Mouse (Mus musculus) megakaryocyte-erythroid progenitor cell, adult 5-6 weeks (primary cell): ENCODE data around the gene Fasn. TPM values are rescaled to one million over a fixed set of nuclear protein-coding genes. Genes with fewer than 3 reads are reported as not detected.

ENCODE experiments used
- ATAC-seq: replicated peaks from 2 replicates; pipeline ENCODE4 v1.8.0; 2016; ENCODE audit warnings: mild to moderate bottlenecking, inconsistent platforms; ENCODE audit not compliant: severe bottlenecking, poor library complexity, low FRiP score, low TSS enrichment
- total RNA-seq, 2 experiments: library from RNA; stranded (forward) in 1 of 2; stranded (reverse) in 1 of 2; fragments of 200-1000, 215-1000 nt in 1 of 2; fragments of >200 nt in 1 of 2; fragmentation: Nextera tagmentation in 1 of 2; gene quantifications; 2 replicates each; pipeline ENCODE4 v1.2.3; 2014 to 2017

Fasn gene
- total RNA-seq, 2 experiments from 2014 or later = 27.2 to 92.3 TPM

- no peak for ATAC-seq
Observed at GRCm38 (mm10) chr11:120829757-120830532, 5.6 kb upstream of the Fasn start.

GRCm38 (mm10) chr11:120828416-120828815 is 4.1 kb upstream of the Fasn start:
- ATAC-seq = no peak

- ATAC-seq = no peak
Observed at GRCm38 (mm10) chr11:120826016-120826953, 1.9 kb upstream of the Fasn start.

GRCm38 (mm10) chr11:120825289-120825863 is 1.0 kb upstream of the Fasn start:
- ATAC-seq = no peak

- no peak for ATAC-seq
Observed at GRCm38 (mm10) chr11:120824787-120825288, 491 bp upstream of the Fasn start.

GRCm38 (mm10) chr11:120823551-120823947 is 798 bp downstream of the Fasn start:
- peak; percentile 10 for ATAC-seq

GRCm38 (mm10) chr11:120822831-120823550 is 1.4 kb downstream of the Fasn start:
- ATAC-seq = no peak

- ATAC-seq = no peak
Observed at GRCm38 (mm10) chr11:120822321-120822720, 2.0 kb downstream of the Fasn start.

GRCm38 (mm10) chr11:120821076-120821922 is 3.0 kb downstream of the Fasn start:
- ATAC-seq = no peak

- ATAC-seq = no peak
Observed at GRCm38 (mm10) chr11:120820546-120820945, 3.8 kb downstream of the Fasn start.

GRCm38 (mm10) chr11:120819556-120819955 is 4.8 kb downstream of the Fasn start:
- no peak for ATAC-seq

GRCm38 (mm10) chr11:120818251-120818650 is 6.1 kb downstream of the Fasn start:
- no peak for ATAC-seq

- no peak for ATAC-seq
Observed at GRCm38 (mm10) chr11:120817358-120817757, 7.0 kb downstream of the Fasn start.

- ATAC-seq = no peak
Observed at GRCm38 (mm10) chr11:120812068-120812467, 12.3 kb downstream of the Fasn start.

GRCm38 (mm10) chr11:120808010-120808409 is 16.3 kb downstream of the Fasn start:
- ATAC-seq = 0 out of 2 replicates have a peak, but pooled peaks have one; percentile 7

GRCm38 (mm10) chr11:120805375-120806298 is 18.7 kb downstream of the Fasn start:
- ATAC-seq = no peak

GRCm38 (mm10) chr11:120804769-120805168 is 19.6 kb downstream of the Fasn start:
- ATAC-seq = no peak
